Comparison of ENCODE assay signal across 16 mouse cellular contexts in the genomic region with DNA sequence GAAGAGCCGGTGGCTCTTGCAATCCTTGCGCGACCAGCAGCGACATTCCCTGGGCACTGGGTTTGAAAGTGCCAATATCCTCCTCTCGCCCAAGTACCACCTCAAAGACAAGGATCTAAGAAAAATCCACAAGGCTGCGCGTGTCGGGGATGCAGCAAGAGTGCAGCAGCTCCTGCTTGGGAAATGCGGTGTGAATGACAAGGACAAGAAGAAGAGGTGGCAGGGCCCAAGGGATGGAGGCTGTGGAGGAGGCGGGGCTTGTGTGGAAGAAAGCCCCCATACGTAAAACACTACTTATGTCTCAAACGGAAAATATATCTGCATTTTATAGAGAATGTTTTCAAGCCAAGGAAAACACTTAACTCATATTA.
DNase-seq lines count a peak whose midpoint lies in the region; ATAC-seq and TF ChIP-seq lines count a peak whose summit lies in the region.
"Had no signal": no experiment of that assay in that cellular context is flagged by ENCODE, and none has a peak within 500 bp of the region (broad histone marks: within the 10 kb centered on the region; RNA-seq: fewer than 3 reads in every experiment).

No protein-coding gene starts in this region.

- H3K4me2 ChIP-seq in midbrain, embryonic 11.5 days: peak overlapping the region; percentile 34
- H3K4me2 ChIP-seq: lung, embryonic 15.5 days; stomach, embryonic 15.5 days had no signal

- no peaks in the 10 kb centered on the region for H3K9me3 ChIP-seq in hindbrain, embryonic 10.5 days
- H3K9me3 ChIP-seq in midbrain, embryonic 11.5 days (ENCODE audit: control insufficient read depth, low read length): no peaks in the 10 kb centered on the region
- H3K9me3 ChIP-seq: lung, embryonic 15.5 days; stomach, embryonic 15.5 days had no signal

- no peak overlapping the region for H3K9ac ChIP-seq in midbrain, embryonic 11.5 days (ENCODE audit: low read length)
- H3K9ac ChIP-seq: lung, embryonic 15.5 days; stomach, embryonic 15.5 days had no signal

- H3K27me3 ChIP-seq in testis, adult 2 months (ENCODE audit: control insufficient read depth, insufficient read depth, low read length): no peaks in the 10 kb centered on the region
- no peaks in the 10 kb centered on the region for H3K27me3 ChIP-seq in hindbrain, embryonic 10.5 days (ENCODE audit: insufficient read depth, poor library complexity, severe bottlenecking)
- H3K27me3 ChIP-seq in midbrain, embryonic 11.5 days (ENCODE audit: control insufficient read depth, insufficient read depth, low read length): no peaks in the 10 kb centered on the region
- H3K27me3 ChIP-seq: lung, embryonic 15.5 days; stomach, embryonic 15.5 days had no signal

- no peak for DNase-seq in testis, postnatal 14 days (ENCODE audit: low spot score)
- no peak for DNase-seq in hindbrain, embryonic 10.5 days (ENCODE audit: low spot score)
- no peak for DNase-seq in midbrain, embryonic 11.5 days (ENCODE audit: low spot score, missing footprints)
- no peak for DNase-seq in urinary bladder, postnatal 36 days (ENCODE audit: low spot score in 2 of 2)
- no peak for DNase-seq in layer of hippocampus, postnatal 36 days
- no peak for DNase-seq in left cerebral cortex, adult 11 months (ENCODE audit: low spot score)
- DNase-seq: cerebellum, adult 11-12 months; heart, adult 2 months; heart, postnatal 4 days; kidney, adult 8-10 months; thymus, postnatal 4 days had no signal

- ATAC-seq in midbrain, embryonic 11.5 days (ENCODE audit: low FRiP score): peak; percentile 42
- no peak for ATAC-seq in megakaryocyte progenitor cell, adult 5-6 weeks (replicated peaks; ENCODE audit: poor library complexity)
- ATAC-seq: CD4-positive, CD25-positive, alpha-beta regulatory T cell, adult 4 months had no signal

- WGBS in hindbrain, embryonic 10.5 days: 44% methylated on average over 12 of the region's 12 CpGs
- 35% methylated on average over 12 of the region's 12 CpGs for WGBS in midbrain, embryonic 11.5 days

- peaks cover 12% of the 10 kb centered on the region for H3K4me1 ChIP-seq in testis, adult 2 months (ENCODE audit: control insufficient read depth, insufficient read depth, low read length)
- H3K4me1 ChIP-seq in hindbrain, embryonic 10.5 days (replicated peaks): 0 out of 2 replicates have a peak, but pooled peaks cover 7% of the 10 kb centered on the region
- no peaks in the 10 kb centered on the region for H3K4me1 ChIP-seq in midbrain, embryonic 11.5 days (ENCODE audit: control insufficient read depth, insufficient read depth, low read length)
- H3K4me1 ChIP-seq: lung, embryonic 15.5 days; stomach, embryonic 15.5 days had no signal

- peak overlapping the region; percentile 67 for H3K27ac ChIP-seq in testis, adult 2 months (ENCODE audit: control insufficient read depth, insufficient read depth, low read depth, low read length)
- H3K27ac ChIP-seq in hindbrain, embryonic 10.5 days: no peak overlapping the region
- H3K27ac ChIP-seq in midbrain, embryonic 11.5 days (ENCODE audit: low read depth, low read length): no peak overlapping the region
- H3K27ac ChIP-seq: heart, adult 2 months; lung, embryonic 15.5 days; stomach, embryonic 15.5 days had no signal

- H3K36me3 ChIP-seq in testis, adult 2 months (ENCODE audit: control insufficient read depth, insufficient read depth, low read length): no peaks in the 10 kb centered on the region
- no peaks in the 10 kb centered on the region for H3K36me3 ChIP-seq in hindbrain, embryonic 10.5 days
- no peaks in the 10 kb centered on the region for H3K36me3 ChIP-seq in midbrain, embryonic 11.5 days (ENCODE audit: control insufficient read depth, insufficient read depth, low read length)
- H3K36me3 ChIP-seq: lung, embryonic 15.5 days; stomach, embryonic 15.5 days had no signal

- no peak for TF ChIP-seq CTCF in testis, adult 2 months (IDR thresholded peaks at IDR 0.05; ENCODE audit: control insufficient read depth, insufficient read depth, insufficient replicate concordance, low read depth, low read length)

- TF ChIP-seq POLR2A in testis, adult 2 months (IDR thresholded peaks at IDR 0.05; ENCODE audit: control insufficient read depth, low read depth, low read length): peak; percentile 36; the same call in 1 of the 2 replicates

- H3K4me3 ChIP-seq in testis, adult 2 months (ENCODE audit: control insufficient read depth, low read depth, low read length): peak overlapping the region; percentile 84
- H3K4me3 ChIP-seq in hindbrain, embryonic 10.5 days: peak overlapping the region; percentile 32
- H3K4me3 ChIP-seq in midbrain, embryonic 11.5 days (ENCODE audit: low read depth, low read length): peak overlapping the region; percentile 10; the same call in 1 of the 2 replicates
- H3K4me3 ChIP-seq: heart, adult 2 months; lung, embryonic 15.5 days; stomach, embryonic 15.5 days had no signal

Comparison
In these comparisons a context has a peak if more than half of its experiments do, and no peak if none do; other contexts are left out.
1. H3K4me3 ChIP-seq: peak in every context shown above with its lines; median percentile 84 in testis, adult 2 months; 32 in hindbrain, embryonic 10.5 days; 10 in midbrain, embryonic 11.5 days.